Mouse (Mus musculus) urinary bladder, postnatal 25 days (tissue): Measurements from ENCODE around the gene Actn1.

Experiments used
- DNase-seq: peaks from one replicate; pipeline ENCODE4 v3.0.0; 2022; ENCODE audit warnings: low spot score

Actn1 gene

GRCm38 (mm10) chr12:80181831-80182230 lies 78.3 kb downstream of the Actn1 start:
- DNase-seq: no peak

DNA sequence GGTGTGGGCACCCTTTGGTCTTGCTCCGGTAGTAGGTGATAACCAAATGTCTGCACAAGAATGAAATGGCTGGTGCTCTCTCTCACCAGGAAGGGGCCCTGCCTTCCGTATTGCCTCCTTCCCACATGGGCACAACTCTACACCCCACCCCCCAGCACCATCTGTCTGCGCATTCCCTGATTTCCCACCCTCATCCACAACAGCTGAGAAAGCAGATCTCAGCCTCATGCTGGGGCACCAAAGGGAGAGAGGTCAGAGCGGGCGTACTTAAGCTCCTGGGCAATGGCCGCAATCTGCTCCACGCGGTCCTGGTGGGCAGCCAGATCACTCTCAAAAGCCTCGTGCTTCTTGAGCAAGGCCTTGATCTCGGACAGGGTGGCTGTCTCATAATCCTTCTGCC lies 82.1 kb downstream of the Actn1 start:
- no peak for DNase-seq

GRCm38 (mm10) chr12:80168736-80169135 lies 91.4 kb downstream of the Actn1 start:
- DNase-seq: no peak

GRCm38 (mm10) chr12:80168178-80168686 lies 91.9 kb downstream of the Actn1 start:
- peak; percentile 75 for DNase-seq

DNA sequence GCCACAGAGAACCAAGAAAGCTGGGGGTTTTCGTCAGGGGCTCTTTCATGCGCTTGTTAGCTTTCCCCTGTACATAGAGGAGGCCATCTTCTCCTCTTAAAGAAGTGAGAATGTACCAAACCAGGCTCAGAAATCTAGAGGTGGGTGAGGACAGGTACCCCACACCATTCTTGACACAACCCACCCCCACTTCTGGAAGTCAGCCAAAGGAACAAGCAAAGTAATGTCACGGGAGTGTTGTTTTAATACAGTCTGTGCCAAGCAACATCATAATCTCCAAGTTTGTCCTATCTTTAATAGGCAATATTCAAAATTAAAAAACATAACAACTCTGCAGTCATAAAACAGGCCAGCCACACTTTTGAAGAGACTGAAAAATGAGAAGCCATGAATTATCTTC lies 92.8 kb downstream of the Actn1 start:
- no peak for DNase-seq

GRCm38 (mm10) chr12:80166651-80167050 lies 93.5 kb downstream of the Actn1 start:
- no peak for DNase-seq

DNA sequence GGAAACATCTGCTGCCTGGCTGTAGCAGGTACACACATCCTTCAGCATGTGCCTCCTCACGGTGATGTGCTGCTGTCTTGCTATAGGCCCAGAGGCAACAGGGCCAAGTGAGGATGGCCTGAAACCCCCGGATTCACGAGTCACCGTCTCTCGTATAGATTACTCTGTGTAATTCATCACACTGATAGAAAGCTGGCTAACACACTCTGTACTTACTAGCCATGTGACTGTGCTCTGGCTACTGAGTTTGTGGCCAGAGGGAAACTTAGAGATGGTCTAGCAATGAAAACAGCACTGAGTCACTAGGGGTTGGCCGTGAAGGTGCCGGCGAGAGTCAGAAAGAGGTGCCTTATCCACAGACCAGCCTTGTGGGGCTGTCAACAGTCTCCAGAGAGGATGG lies 95.6 kb downstream of the Actn1 start:
- DNase-seq: no peak

- DNase-seq: no peak
Observed at GRCm38 (mm10) chr12:80162448-80162847, 97.7 kb downstream of the Actn1 start.

- no peak for DNase-seq
Observed at GRCm38 (mm10) chr12:80157675-80158074, 102.5 kb downstream of the Actn1 start.

GRCm38 (mm10) chr12:80153687-80154326 lies 106.4 kb downstream of the Actn1 start:
- peak; percentile 54 for DNase-seq

DNA sequence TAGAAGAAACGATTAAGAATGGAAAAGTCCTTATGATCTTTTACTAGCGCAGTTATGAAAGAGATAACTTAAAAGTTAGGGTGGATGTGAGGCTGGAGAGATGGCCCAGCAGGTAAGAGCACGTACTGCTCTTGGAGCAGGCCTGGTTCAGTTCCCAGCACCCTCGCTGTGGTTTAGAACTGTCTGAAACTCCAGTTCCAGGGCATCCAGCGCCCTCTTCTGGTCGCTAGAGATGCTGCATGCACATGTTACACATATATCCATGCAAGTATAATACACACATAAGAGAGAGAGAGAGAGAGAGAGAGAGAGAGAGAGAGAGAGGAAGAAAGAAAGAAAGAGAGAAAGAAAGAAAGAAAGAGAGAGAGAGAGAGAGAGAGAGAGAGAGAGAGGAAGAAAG lies 107.1 kb downstream of the Actn1 start:
- no peak for DNase-seq

GRCm38 (mm10) chr12:80151821-80152220 lies 108.3 kb downstream of the Actn1 start:
- DNase-seq: no peak

DNA sequence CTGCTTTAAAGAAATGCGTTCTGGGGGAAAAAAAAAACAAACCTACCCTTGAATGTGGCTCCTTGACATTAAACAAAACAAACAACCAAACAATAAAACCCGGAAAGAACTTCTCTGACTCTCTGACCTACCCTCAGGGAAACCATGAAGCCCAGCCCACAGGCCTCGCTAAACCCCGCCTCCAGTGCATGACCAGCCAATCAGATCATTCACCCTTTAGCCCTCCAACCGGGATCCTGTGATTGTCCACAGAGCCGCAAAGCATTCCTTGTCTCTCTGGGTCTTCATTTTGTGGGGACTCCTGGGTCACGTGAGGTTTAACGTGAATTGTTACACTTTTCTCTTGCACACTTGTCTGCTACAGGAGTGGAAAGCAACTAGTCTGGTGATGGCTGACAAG lies 109.5 kb downstream of the Actn1 start:
- DNase-seq: no peak

GRCm38 (mm10) chr12:80147563-80148214 lies 112.5 kb downstream of the Actn1 start:
- no peak for DNase-seq

- peak; percentile 65 for DNase-seq
Observed at GRCm38 (mm10) chr12:80146227-80147223, 113.6 kb downstream of the Actn1 start.

GRCm38 (mm10) chr12:80145365-80145764 lies 114.8 kb downstream of the Actn1 start:
- DNase-seq: no peak

DNA sequence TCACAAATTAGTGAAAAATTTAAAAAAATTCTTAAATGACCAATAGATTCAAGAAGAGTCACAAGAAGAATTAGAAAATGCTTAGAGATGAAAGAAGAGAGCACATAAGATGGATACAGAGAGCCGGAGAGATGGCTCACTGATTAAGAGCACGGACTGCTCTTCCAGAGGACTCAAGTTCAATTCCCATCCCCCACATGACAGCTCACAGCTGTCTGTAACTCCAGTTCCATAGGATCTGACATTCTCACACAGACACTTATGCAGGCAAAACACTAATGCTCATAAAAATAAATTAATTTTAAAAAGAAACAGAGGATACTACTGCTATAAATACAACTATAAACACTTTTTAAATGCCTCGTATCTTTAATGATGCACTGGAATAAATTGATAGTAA lies 115.3 kb downstream of the Actn1 start:
- no peak for DNase-seq

DNA sequence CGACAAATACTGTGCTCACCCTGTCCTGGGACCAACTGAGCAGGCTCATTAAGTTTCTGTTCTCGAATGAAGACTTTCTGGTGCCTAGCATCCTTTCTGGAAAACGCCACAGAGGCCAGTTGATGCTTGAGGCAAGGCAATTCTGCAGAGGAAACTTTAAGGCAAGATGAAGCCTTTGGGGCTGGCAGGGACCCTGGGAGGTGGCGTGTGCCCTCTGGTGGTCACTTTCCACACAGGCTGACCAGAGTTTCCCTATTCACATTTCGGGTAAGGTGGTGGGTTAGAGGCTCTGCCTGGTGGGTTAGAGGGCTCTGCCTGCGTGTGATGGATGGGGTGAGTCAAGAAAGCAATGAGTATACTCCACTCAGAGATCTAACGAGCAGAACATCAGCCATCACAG lies 118.7 kb downstream of the Actn1 start:
- peak; percentile 59 for DNase-seq

DNA sequence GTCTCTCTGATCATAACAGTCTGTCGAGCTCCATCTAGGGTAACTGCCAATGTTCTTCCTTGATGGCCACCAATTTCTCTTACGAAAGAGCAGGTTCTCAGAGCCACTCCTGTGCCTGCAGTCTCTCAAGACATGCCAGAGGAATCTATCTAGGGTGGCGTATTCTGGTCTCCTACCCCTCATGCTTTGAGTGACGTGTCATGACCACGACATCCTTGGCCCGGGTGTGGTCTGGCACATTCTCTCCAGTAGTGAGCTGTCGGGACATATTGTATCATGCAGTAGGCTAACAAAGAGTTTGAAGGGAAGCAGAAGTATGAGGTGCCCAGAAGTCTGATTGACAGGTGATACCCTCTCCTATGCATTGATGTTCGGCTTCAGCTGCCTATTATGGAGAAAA lies 119.2 kb downstream of the Actn1 start:
- no peak for DNase-seq

- no peak for DNase-seq
Observed at GRCm38 (mm10) chr12:80137744-80138143, 122.4 kb downstream of the Actn1 start.

DNA sequence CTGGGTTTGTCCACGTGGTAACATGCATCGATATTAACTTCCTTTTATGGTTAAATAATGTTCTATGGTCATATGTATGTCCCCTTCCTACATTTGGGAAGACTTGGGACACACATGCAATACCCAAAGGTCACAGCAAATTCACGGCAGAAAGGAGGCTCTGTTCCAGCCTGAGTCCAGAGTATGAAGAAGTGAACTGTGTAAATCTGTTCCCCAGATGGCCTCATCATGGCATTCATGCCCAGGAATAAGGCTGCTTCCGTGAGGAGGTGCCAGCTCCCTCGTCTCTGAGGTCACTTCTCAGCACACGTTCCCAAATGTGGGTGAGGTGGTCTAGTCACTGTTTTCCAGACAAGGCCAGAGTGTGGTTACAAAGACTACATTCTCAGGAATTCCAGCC lies 122.9 kb downstream of the Actn1 start:
- DNase-seq: no peak

GRCm38 (mm10) chr12:80136264-80136930 lies 123.8 kb downstream of the Actn1 start:
- DNase-seq: no peak
